Mouse (Mus musculus) kidney, embryonic 15.5 days (tissue): ENCODE data around the gene Cadm1. TPM values are rescaled to one million over a fixed set of nuclear protein-coding genes. Genes with fewer than 3 reads are reported as not detected.

ENCODE experiments used
- ATAC-seq: fragments of 200-750 bp; cut with Nextera tagmentation; replicated peaks from 2 replicates; pipeline ENCODE4 v1.8.0; 2017; ENCODE audit warnings: moderate TSS enrichment; ENCODE audit not compliant: low FRiP score
- H3K27ac ChIP-seq: fragments of 300-500 bp; sonication (generic); 2 replicates; pipeline ENCODE4 v1.5.1; 2015; ENCODE audit warnings: mild to moderate bottlenecking, inconsistent platforms
- H3K27me3 ChIP-seq: fragments of 300-500 bp; sonication (generic); 2 replicates; pipeline ENCODE4 v1.6.1; 2015; ENCODE audit warnings: inconsistent platforms
- H3K36me3 ChIP-seq: fragments of 300-500 bp; sonication (generic); 2 replicates; pipeline ENCODE4 v1.6.1; 2015; ENCODE audit warnings: inconsistent platforms
- H3K4me1 ChIP-seq: fragments of 300-500 bp; sonication (generic); 2 replicates; pipeline ENCODE4 v1.6.1; 2015; ENCODE audit warnings: inconsistent platforms
- H3K4me2 ChIP-seq: fragments of 300-500 bp; sonication (generic); 2 replicates; pipeline ENCODE4 v1.6.1; 2015; ENCODE audit warnings: moderate library complexity, mild to moderate bottlenecking, inconsistent platforms
- H3K4me3 ChIP-seq: fragments of 300-500 bp; sonication (generic); replicated peaks from 2 replicates; pipeline ENCODE4 v1.5.1; 2015; ENCODE audit warnings: mild to moderate bottlenecking, inconsistent platforms
- H3K9ac ChIP-seq: fragments of 300-500 bp; sonication (generic); 2 replicates; pipeline ENCODE4 v1.6.1; 2015; ENCODE audit warnings: mild to moderate bottlenecking, inconsistent platforms
- H3K9me3 ChIP-seq: fragments of 300-500 bp; sonication (generic); replicated peaks from 2 replicates; pipeline ENCODE4 v1.6.1; 2016; ENCODE audit warnings: inconsistent platforms
- WGBS: fragments of 180-500 bp; shearing (Covaris S2); methylation state at CpG from one replicate; pipeline ENCODE4 v1.1.7; 2015; ENCODE audit warnings: mixed read lengths; 5-methylcytosine and 5-hydroxymethylcytosine counted together
- polyA plus RNA-seq: library from polyadenylated mRNA; unstranded; fragments of >200 nt; fragmentation: Nextera tagmentation; extraction: Ambion mirVana; gene quantifications from 2 replicates; pipeline ENCODE4 v1.2.1, GENCODE M21; 2015

Cadm1 gene
- polyA plus RNA-seq, 1 experiment from 2014 or later, result 72.2 TPM

DNA sequence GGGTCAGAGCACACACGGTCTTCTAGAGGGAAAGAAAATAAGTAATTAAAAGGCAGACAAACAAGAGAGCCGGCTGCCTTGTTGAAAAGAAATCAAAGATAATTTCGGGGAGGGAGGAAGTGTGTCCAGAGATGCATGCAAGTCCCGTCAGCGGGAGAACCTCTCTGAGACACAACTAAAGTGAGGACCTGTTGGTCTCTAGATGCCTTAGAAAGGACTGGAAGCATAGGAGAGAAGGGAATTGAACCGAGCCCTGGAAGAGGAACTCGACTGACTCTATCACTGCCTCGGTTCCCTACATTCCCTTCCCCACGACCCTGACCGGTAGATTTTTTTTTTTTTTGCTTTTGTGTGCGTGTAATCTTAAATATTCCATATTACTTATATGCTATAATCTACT, 791 bp upstream of the Cadm1 start:
- peak overlapping the region; percentile 77 for H3K4me3 ChIP-seq
- no peak for ATAC-seq
- WGBS, result 3% methylated on average over 11 of the region's 11 CpGs
- no peaks in the 10 kb centered on the region for H3K36me3 ChIP-seq
- peak overlapping the region; percentile 97 for H3K4me2 ChIP-seq
- H3K4me1 ChIP-seq, result peaks cover 40% of the 10 kb centered on the region
- no peaks in the 10 kb centered on the region for H3K9me3 ChIP-seq
- H3K27me3 ChIP-seq, result peaks cover 39% of the 10 kb centered on the region
- H3K27ac ChIP-seq, result peak overlapping the region; percentile 94
- peak overlapping the region; percentile 59 for H3K9ac ChIP-seq

- H3K4me3 ChIP-seq, result peak overlapping the region; percentile 77
- no peaks in the 10 kb centered on the region for H3K36me3 ChIP-seq
- H3K27me3 ChIP-seq, result peaks cover 47% of the 10 kb centered on the region
- H3K27ac ChIP-seq, result peak overlapping the region; percentile 83
- peaks cover 40% of the 10 kb centered on the region for H3K4me1 ChIP-seq
- WGBS, result 0% methylated on average over 21 of the region's 30 CpGs
- H3K9ac ChIP-seq, result peak overlapping the region; percentile 75
- ATAC-seq, result peak; percentile 44
- H3K9me3 ChIP-seq, result no peaks in the 10 kb centered on the region
- H3K4me2 ChIP-seq, result peak overlapping the region; percentile 97
Measured at GRCm38 (mm10) chr9:47530544-47530921, 560 bp downstream of the Cadm1 start.

GRCm38 (mm10) chr9:47530922-47531850, 1.2 kb downstream of the Cadm1 start:
- peak overlapping the region; percentile 75 for H3K9ac ChIP-seq
- H3K27ac ChIP-seq, result peak overlapping the region; percentile 83

GRCm38 (mm10) chr9:47532215-47532865, 2.4 kb downstream of the Cadm1 start:
- Histone ChIP-seq H3K27me3 (peaks cover 50% of the 10 kb centered on the region), H3K27ac (no peak overlapping the region), H3K4me1 (peaks cover 40% of the 10 kb centered on the region), H3K4me2 (peak overlapping the region; percentile 97), H3K36me3 (no peaks in the 10 kb centered on the region), H3K9me3 (no peaks in the 10 kb centered on the region), H3K9ac (peak overlapping the region; percentile 75), H3K4me3 (peak overlapping the region; percentile 77)
- no peak for ATAC-seq
- 5% methylated on average over 20 of the region's 20 CpGs for WGBS

More at GRCm38 (mm10) chr9:47530922-47531850, 1.2 kb downstream of the Cadm1 start:
- Histone ChIP-seq H3K4me3 (peak overlapping the region; percentile 77), H3K4me1 (peaks cover 40% of the 10 kb centered on the region), H3K4me2 (peak overlapping the region; percentile 97), H3K27me3 (peaks cover 49% of the 10 kb centered on the region), H3K36me3 (no peaks in the 10 kb centered on the region), H3K9me3 (no peaks in the 10 kb centered on the region)
- peak; percentile 26; the same call in 1 of the 2 replicates for ATAC-seq
- WGBS, result under 1% methylated on average over 109 of the region's 110 CpGs

DNA sequence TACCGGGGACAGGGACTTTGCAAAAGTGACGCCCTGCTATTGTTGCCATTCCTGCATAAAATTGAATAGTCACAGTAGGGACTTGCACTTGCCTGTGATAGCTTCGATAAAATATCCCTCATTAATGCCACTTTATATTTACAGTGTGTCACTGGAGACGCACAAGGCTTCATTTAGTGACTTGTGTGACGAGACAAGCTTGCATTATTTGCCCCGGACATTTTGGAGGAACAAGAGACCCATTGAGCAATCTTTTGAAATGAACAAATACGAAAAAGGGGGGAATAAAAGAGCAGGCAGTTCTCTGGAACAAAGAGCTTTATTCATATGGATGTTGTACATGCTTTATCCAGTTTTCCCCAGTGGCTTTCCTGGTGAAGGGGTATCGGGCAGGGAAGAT, 3.5 kb downstream of the Cadm1 start:
- WGBS, result 35% methylated on average over 8 of the region's 8 CpGs
- H3K4me2 ChIP-seq, result peak overlapping the region; percentile 97; the same call in 1 of the 2 replicates
- H3K36me3 ChIP-seq, result no peaks in the 10 kb centered on the region
- no peaks in the 10 kb centered on the region for H3K9me3 ChIP-seq
- H3K27me3 ChIP-seq, result peaks cover 48% of the 10 kb centered on the region
- ATAC-seq, result no peak
- peaks cover 40% of the 10 kb centered on the region for H3K4me1 ChIP-seq
- no peak overlapping the region for H3K27ac ChIP-seq
- H3K9ac ChIP-seq, result no peak overlapping the region
- H3K4me3 ChIP-seq, result no peak overlapping the region; the same call in 1 of the 2 replicates

GRCm38 (mm10) chr9:47534573-47535475, 4.9 kb downstream of the Cadm1 start:
- H3K36me3 ChIP-seq, result no peaks in the 10 kb centered on the region
- H3K9ac ChIP-seq, result no peak overlapping the region
- H3K27ac ChIP-seq, result no peak overlapping the region
- peaks cover 31% of the 10 kb centered on the region for H3K4me1 ChIP-seq
- no peak overlapping the region for H3K4me2 ChIP-seq
- no peak overlapping the region for H3K4me3 ChIP-seq
- 91% methylated on average over 11 of the region's 11 CpGs for WGBS
- H3K9me3 ChIP-seq, result no peaks in the 10 kb centered on the region
- no peak for ATAC-seq
- peaks cover 48% of the 10 kb centered on the region for H3K27me3 ChIP-seq

DNA sequence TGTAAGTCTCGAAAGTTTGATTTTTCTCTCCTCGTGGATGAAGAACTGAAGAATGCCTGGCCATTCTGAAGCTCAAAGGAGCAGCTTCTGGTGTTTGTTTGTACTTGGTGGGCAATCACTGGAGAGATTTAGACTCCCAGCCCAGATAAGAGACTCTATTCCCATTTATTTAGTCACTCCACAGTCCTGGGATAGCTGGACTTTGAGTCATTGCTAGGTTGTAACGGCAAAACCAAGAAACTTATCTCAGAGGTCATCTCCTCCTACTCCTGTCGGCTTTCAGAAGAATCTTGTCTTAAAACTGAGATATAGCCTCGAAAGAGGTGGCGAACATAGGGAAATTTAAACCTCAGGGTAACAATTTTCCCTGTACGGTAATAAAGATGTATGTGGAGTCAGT, 15.3 kb downstream of the Cadm1 start:
- no peak for ATAC-seq
- Histone ChIP-seq H3K36me3 (no peaks in the 10 kb centered on the region), H3K9me3 (no peaks in the 10 kb centered on the region), H3K27ac (peak overlapping the region; percentile 37; the same call in 1 of the 2 replicates), H3K4me2 (peak overlapping the region; percentile 47), H3K4me3 (peak overlapping the region; percentile 23), H3K27me3 (peaks cover 6% of the 10 kb centered on the region; the same call in 1 of the 2 replicates), H3K9ac (0 out of 2 replicates have a peak overlapping the region, but pooled peaks have one; percentile 22), H3K4me1 (peaks cover 19% of the 10 kb centered on the region)
- WGBS, result 19% methylated on average over 7 of the region's 7 CpGs

GRCm38 (mm10) chr9:47545667-47546066, 15.7 kb downstream of the Cadm1 start:
- 11% methylated on average over 12 of the region's 12 CpGs for WGBS
- Histone ChIP-seq H3K9me3 (no peaks in the 10 kb centered on the region), H3K4me1 (peaks cover 19% of the 10 kb centered on the region), H3K4me3 (peak overlapping the region; percentile 23), H3K9ac (peak overlapping the region; percentile 22; the same call in 1 of the 2 replicates), H3K4me2 (peak overlapping the region; percentile 47), H3K27ac (peak overlapping the region; percentile 37; the same call in 1 of the 2 replicates), H3K27me3 (peaks cover 6% of the 10 kb centered on the region; the same call in 1 of the 2 replicates), H3K36me3 (no peaks in the 10 kb centered on the region)
- ATAC-seq, result 0 out of 2 replicates have a peak, but pooled peaks have one; percentile 25

GRCm38 (mm10) chr9:47548402-47548801, 18.4 kb downstream of the Cadm1 start:
- Histone ChIP-seq H3K9ac (no peak overlapping the region), H3K36me3 (no peaks in the 10 kb centered on the region), H3K27ac (no peak overlapping the region), H3K4me2 (no peak overlapping the region), H3K27me3 (peaks cover 6% of the 10 kb centered on the region; the same call in 1 of the 2 replicates), H3K4me1 (peaks cover 19% of the 10 kb centered on the region), H3K9me3 (no peaks in the 10 kb centered on the region), H3K4me3 (no peak overlapping the region)
- WGBS, result 95% methylated on average over 12 of the region's 12 CpGs
- no peak for ATAC-seq

- H3K9me3 ChIP-seq, result no peaks in the 10 kb centered on the region
- no peak overlapping the region for H3K4me2 ChIP-seq
- 91% methylated on average over 5 of the region's 5 CpGs for WGBS
- no peaks in the 10 kb centered on the region for H3K36me3 ChIP-seq
- H3K9ac ChIP-seq, result no peak overlapping the region
- peaks cover 3% of the 10 kb centered on the region; the same call in 1 of the 2 replicates for H3K27me3 ChIP-seq
- H3K4me3 ChIP-seq, result no peak overlapping the region
- H3K27ac ChIP-seq, result no peak overlapping the region
- H3K4me1 ChIP-seq, result peaks cover 19% of the 10 kb centered on the region
- ATAC-seq, result no peak
Measured at GRCm38 (mm10) chr9:47548916-47549315, 18.9 kb downstream of the Cadm1 start.

GRCm38 (mm10) chr9:47552960-47553575, 23.1 kb downstream of the Cadm1 start:
- WGBS, result 87% methylated on average over 10 of the region's 10 CpGs
- Histone ChIP-seq H3K4me1 (no peaks in the 10 kb centered on the region), H3K27ac (no peak overlapping the region), H3K27me3 (no peaks in the 10 kb centered on the region), H3K36me3 (no peaks in the 10 kb centered on the region), H3K4me2 (no peak overlapping the region), H3K9ac (no peak overlapping the region), H3K4me3 (no peak overlapping the region), H3K9me3 (no peaks in the 10 kb centered on the region)
- no peak for ATAC-seq
